Mouse (Mus musculus): ENCODE data around the gene Map3k12.

The Map3k12 gene

GRCm38 (mm10) chr15:102516728-102517404, at the start of gene Map3k12:
TSS of gene Map3k12 (minus strand) at chr15:102517064.
- DNase-seq (ENCODE audit: extremely low spot score) = peak; percentile 85

- no peak for DNase-seq (ENCODE audit: extremely low spot score)
These were observed 46.8 kb upstream of the Map3k12 start for GRCm38 (mm10) chr15:102563681-102564080.

DNA sequence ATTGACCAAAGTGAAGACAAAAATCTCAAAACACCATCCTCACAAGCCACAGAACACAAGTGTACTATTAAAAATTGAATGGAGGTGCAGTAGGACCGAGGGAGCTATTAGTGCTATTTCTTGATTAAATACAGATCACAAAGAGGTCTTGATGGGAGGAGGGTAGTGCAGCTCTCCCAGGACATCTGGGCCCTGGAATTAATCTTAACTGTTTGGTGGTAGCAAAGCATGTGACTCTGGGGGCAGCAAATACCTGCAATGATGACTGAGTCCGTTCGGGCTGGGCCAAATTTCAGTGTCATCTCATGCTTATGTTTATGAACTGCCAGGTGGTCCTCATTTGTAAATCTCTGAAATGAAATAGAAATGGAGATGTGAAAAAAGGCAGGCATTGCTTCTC, 46.2 kb upstream of the Map3k12 start:
- no peak for DNase-seq (ENCODE audit: extremely low spot score)

DNA sequence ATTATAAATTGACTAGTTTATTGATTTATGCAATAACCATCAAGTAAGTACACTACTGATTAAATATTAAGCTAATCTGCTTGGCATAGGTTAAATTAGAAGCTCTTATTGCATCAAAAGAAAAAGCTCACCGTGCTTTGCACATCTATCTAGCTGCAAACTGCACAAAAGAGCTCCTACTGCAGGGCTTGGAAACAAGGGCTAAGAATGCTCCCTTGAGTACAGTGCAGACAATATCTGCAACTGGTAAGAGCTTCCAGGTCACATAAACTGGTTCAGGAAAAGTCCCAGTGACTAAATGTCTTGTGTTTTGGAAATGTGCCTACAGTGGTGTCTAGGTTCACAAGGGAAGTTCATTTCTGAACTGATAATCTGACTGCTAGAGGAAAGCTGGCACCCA, 45.6 kb upstream of the Map3k12 start:
- no peak for DNase-seq (ENCODE audit: extremely low spot score)

DNA sequence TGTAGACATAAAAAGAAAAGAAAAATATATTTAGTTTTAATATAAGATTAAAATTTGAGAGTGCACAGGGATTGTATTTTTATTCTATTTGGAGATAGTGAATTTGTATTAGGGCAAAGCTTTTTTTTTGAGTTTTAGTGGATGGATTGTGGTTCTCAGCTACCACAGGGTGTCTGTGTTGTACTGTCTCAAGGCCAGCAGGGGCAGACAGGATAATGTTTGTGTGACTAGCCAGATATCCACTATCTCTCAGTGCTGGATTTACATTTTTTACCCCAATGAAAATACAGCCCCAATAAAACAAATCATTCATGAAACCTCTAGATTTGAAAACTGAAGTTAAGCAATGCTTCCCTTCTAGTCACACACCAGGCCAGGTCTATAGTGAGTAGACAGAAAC, 40.7 kb upstream of the Map3k12 start:
- DNase-seq (ENCODE audit: extremely low spot score) = no peak

DNA sequence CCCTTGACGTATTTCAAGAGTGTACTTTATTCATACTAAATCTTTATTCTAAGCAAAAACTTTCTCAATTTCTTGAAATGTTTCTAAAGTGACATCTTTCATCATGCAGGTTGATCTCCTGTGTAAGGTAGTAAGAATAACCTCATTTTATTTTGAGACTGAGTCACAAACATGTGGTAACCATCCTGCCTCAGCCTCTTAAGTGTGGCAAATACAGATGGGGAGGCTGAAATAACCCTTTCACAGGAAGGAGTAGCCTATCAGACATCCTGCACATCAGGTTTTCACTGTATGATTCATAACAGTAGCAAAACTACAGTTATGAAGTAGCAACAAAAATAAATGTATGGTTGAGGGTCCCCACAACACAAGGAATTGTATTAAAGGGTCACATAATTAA, 38.7 kb upstream of the Map3k12 start:
- no peak for DNase-seq (ENCODE audit: extremely low spot score)

- no peak for DNase-seq (ENCODE audit: extremely low spot score)
These were observed 35.7 kb upstream of the Map3k12 start for GRCm38 (mm10) chr15:102552599-102552998.

GRCm38 (mm10) chr15:102547478-102547877, 30.6 kb upstream of the Map3k12 start:
- no peak for DNase-seq (ENCODE audit: extremely low spot score)

- DNase-seq (ENCODE audit: extremely low spot score) = no peak
These were observed 30.0 kb upstream of the Map3k12 start for GRCm38 (mm10) chr15:102546677-102547427.

GRCm38 (mm10) chr15:102546246-102546645, 29.4 kb upstream of the Map3k12 start:
- no peak for DNase-seq (ENCODE audit: extremely low spot score)

DNA sequence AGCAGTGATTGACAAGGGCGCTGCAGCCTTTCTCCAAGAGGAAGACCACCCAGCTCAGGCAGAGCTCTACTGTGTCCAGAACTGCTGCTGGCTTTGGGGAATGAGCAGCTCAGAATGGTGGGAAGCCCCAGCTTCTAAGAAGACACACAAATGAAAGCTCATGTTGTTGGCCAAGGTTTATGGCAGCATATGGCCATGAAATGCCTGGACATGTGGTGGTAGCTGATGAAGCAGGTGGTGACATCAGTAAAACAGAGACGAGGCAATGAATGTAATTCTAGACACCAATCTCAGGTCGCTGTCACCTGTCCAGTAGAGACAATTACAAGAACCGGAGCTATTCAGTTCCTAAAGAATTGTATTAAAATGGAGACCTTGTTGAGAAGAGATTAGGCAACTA, 27.9 kb upstream of the Map3k12 start:
- DNase-seq (ENCODE audit: extremely low spot score) = no peak

- no peak for DNase-seq (ENCODE audit: extremely low spot score)
These were observed 17.1 kb upstream of the Map3k12 start for GRCm38 (mm10) chr15:102533926-102534325.

GRCm38 (mm10) chr15:102532106-102532900, 15.4 kb upstream of the Map3k12 start:
- no peak for DNase-seq (ENCODE audit: extremely low spot score)

DNA sequence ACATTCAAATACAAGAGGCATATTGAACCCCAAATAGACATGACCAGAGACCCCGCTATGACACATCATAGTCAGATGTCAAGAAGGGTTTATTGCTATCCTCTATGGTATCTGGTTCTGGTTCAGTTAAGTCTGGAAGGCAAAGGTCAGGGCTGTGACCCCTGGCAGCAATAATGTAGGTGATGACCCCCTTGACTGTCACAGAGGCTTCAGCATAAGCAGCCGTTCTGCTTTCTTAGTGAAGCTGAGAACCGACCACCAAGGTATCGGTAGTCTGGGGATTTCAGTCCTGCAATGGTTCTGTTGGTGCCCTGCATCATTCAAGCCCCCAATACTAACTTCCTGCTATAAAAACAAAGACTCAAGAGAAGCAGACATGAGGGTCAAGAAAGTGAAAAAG, 14.7 kb upstream of the Map3k12 start:
- DNase-seq (ENCODE audit: extremely low spot score) = no peak

- no peak for DNase-seq (ENCODE audit: extremely low spot score)
These were observed 13.7 kb upstream of the Map3k12 start for GRCm38 (mm10) chr15:102530566-102530965.

DNA sequence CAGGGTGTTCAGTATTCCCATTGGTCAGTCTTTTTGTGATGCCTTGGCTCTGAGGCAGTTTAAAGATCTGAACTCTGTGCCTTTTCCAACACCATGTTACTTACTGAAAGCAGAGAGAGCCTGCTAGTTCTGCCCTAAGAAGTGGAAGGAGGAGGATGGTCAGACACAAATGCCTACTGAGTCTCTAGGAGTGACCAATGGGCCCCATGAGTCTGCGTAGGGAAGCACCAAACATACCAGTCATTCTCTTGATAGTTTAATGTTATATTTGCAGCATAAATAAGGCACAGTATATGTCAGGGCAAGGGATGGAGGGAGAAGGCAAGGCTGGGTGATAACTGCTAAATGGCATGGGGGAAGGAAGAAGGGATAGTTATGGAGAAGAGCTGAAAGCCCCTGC, 11.5 kb upstream of the Map3k12 start:
- no peak for DNase-seq (ENCODE audit: extremely low spot score)

- DNase-seq (ENCODE audit: extremely low spot score) = no peak
These were observed 11.1 kb upstream of the Map3k12 start for GRCm38 (mm10) chr15:102527936-102528335.

DNA sequence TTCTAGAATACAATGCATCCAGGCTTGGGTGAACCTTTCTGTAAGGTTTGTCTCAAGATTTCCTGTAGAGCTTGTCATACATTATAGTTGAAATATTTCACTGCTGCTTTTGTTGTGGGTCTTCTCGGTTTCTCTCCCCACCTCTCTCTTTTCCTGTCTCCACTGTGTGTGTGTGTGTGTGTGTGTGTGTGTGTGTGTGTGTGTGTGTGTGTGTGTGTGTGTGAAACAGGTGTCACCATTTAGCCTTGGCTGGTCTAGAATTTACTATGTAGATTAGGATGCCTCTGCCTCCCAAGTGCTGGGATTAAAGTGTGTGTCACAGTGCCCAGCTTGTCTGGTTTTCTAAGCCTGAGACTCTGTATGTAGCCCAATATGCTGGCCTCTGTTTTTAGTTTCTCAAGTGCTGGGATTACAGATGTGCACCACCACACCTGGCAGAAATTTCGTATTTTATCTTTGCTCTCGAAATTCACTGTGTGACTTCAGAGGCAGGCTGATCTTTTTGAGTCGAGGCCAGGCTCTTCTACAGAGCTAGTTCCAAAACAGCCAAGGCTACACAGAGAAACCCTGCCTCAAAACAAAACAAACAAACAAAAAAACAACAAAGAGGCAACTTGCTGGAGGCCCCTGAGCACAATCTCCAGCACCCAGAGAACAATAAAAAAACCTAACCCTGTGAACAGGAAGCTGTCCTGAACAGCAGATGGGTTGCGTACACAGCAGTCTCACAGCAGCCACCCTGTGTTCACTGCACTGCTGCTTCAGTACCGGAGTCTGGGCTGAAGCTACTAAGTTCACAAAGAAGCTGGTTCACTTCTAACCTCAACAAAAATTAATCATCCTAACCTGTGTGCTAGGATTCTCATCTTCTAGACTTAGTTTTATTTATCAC, 9.5 kb upstream of the Map3k12 start:
- DNase-seq (ENCODE audit: extremely low spot score) = no peak

DNA sequence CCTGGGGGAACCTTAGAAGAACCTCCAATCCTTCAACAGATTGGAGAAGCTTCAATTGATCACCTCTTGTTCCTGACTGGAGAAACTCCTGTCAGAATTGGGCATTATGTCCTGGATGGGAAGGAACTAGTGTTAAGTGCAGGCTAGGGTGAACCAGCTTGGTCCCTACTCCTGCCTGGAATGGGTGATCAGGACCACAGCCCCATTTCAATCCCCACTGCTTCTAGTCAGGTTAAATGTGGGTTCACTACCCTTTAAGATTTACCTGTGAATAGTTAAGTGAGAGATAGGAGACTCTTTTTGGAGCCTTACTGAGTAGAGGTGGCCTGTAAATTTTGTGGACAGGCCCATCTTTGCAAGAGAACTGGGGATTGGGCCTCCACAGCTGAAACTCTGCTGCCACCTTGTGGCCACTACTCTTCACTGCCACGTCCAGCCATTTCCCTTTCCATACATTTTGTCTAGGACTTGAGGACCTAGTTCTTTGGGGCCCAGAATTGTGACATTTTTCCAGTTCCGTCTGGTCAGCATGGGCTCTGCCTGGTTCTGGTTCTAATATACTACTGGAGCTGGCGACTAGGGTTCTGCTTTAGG, 8.1 kb upstream of the Map3k12 start, which contains the start of gene Npff:
TSS of gene Npff (minus strand) at position 51 of the 594 bp plus-strand sequence.
- peak; percentile 77 for DNase-seq (ENCODE audit: extremely low spot score)

GRCm38 (mm10) chr15:102521480-102521879, 4.6 kb upstream of the Map3k12 start:
- no peak for DNase-seq (ENCODE audit: extremely low spot score)

DNA sequence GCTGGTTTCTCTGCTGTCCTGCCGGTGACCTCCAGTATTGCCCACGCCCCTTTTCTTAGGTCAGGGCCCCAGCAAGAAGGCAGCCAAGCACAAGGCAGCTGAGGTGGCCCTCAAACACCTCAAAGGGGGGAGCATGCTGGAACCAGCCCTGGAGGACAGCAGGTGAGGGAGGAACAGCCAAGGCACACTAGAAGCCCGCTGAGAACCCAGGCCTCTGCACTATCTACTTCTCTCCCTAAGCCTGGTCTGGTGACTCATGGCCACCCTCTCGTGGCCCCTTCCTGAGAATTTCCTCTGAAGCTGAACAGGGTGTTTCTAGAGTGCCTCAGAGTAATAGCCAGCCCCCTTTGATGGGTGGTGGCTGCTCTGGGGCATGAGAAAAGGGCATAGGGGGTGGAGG, 3.6 kb upstream of the Map3k12 start:
- no peak for DNase-seq (ENCODE audit: extremely low spot score)
